Mouse (Mus musculus): ENCODE data around the gene Gm37419.

GRCm38 (mm10) chr16:23944801-23945200 is 43.5 kb upstream of the Gm37419 start:
- TF ChIP-seq FLI1 (IDR thresholded peaks at IDR 0.05; ENCODE audit: low read length), result no peak
- no peak for TF ChIP-seq GATA1 (IDR thresholded peaks at IDR 0.05; ENCODE audit: borderline replicate concordance, low read length)

All from megakaryocyte, embryonic 14.5 days (primary cell).